Mouse (Mus musculus) limb, embryonic 15.5 days (tissue): ENCODE measurements around the gene Nudt13. TPM values are rescaled to one million over a fixed set of nuclear protein-coding genes. Genes with fewer than 3 reads are reported as not detected.

Experiments used
- ATAC-seq: fragments of 200-750 bp; cut with Nextera tagmentation; 2 replicates; pipeline ENCODE4 v1.8.0; 2017; ENCODE audit warnings: low read depth, moderate TSS enrichment; ENCODE audit not compliant: insufficient number of reproducible peaks, low FRiP score, low TSS enrichment
- H3K27ac ChIP-seq: fragments of 300-500 bp; sonication (generic); 2 replicates; pipeline ENCODE4 v1.5.1; 2015; ENCODE audit warnings: moderate library complexity, mild to moderate bottlenecking, inconsistent platforms
- H3K27me3 ChIP-seq: fragments of 300-500 bp; sonication (generic); 2 replicates; pipeline ENCODE4 v1.6.1; 2015; ENCODE audit warnings: inconsistent platforms
- H3K36me3 ChIP-seq: fragments of 300-500 bp; sonication (generic); 2 replicates; pipeline ENCODE4 v1.6.1; 2015; ENCODE audit warnings: inconsistent platforms
- H3K4me1 ChIP-seq: fragments of 300-500 bp; sonication (generic); 2 replicates; pipeline ENCODE4 v1.6.1; 2015; ENCODE audit warnings: inconsistent platforms
- H3K4me2 ChIP-seq: fragments of 300-500 bp; sonication (generic); 2 replicates; pipeline ENCODE4 v1.6.1; 2015; ENCODE audit warnings: mild to moderate bottlenecking, inconsistent platforms
- H3K4me3 ChIP-seq: fragments of 300-500 bp; sonication (generic); 2 replicates; pipeline ENCODE4 v1.5.1; 2015; ENCODE audit warnings: mild to moderate bottlenecking, inconsistent platforms
- H3K9ac ChIP-seq: fragments of 300-500 bp; sonication (generic); 2 replicates; pipeline ENCODE4 v1.6.1; 2015; ENCODE audit warnings: inconsistent platforms
- H3K9me3 ChIP-seq: fragments of 300-500 bp; sonication (generic); 2 replicates; pipeline ENCODE4 v1.6.1; 2016; ENCODE audit warnings: inconsistent platforms
- WGBS: fragments of 180-500 bp; shearing (Covaris S2); methylation state at CpG from one replicate; pipeline ENCODE4 v1.1.7; 2015; 5-methylcytosine and 5-hydroxymethylcytosine counted together
- polyA plus RNA-seq: library from polyadenylated mRNA; unstranded; fragments of >200 nt; fragmentation: Nextera tagmentation; extraction: Ambion mirVana; gene quantifications from 2 replicates; pipeline ENCODE4 v1.2.1, GENCODE M21; 2015

Gene Nudt13
- polyA plus RNA-seq, 1 experiment from 2014 or later = 17.6 TPM

DNA sequence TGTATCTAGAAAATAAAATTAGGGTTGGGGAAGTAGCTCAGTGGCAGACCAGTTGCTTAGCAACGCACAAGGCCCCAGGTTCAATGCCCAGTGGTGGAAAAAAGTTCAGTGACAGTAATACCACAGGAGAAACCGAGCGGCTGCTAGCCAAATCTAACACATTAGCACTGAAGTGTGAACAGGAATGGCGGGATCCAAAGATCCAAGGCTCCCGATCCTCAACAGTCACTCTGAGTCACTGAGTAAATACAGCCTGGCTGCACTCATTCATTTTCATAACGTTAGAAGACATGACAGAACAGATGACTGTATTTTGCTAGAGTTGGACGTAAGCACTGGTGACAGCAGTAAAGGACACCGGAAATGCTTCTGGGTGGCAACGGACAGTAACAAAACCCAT lies 51.4 kb downstream of the Nudt13 start:
- Histone ChIP-seq H3K9ac (no peak overlapping the region), H3K4me3 (no peak overlapping the region), H3K9me3 (no peaks in the 10 kb centered on the region), H3K36me3 (peaks cover 37% of the 10 kb centered on the region), H3K27ac (no peak overlapping the region), H3K27me3 (no peaks in the 10 kb centered on the region), H3K4me1 (peaks cover 3% of the 10 kb centered on the region; the same call in 1 of the 2 replicates), H3K4me2 (no peak overlapping the region)
- ATAC-seq = no peak
- 88% methylated on average over 9 of the region's 9 CpGs for WGBS

DNA sequence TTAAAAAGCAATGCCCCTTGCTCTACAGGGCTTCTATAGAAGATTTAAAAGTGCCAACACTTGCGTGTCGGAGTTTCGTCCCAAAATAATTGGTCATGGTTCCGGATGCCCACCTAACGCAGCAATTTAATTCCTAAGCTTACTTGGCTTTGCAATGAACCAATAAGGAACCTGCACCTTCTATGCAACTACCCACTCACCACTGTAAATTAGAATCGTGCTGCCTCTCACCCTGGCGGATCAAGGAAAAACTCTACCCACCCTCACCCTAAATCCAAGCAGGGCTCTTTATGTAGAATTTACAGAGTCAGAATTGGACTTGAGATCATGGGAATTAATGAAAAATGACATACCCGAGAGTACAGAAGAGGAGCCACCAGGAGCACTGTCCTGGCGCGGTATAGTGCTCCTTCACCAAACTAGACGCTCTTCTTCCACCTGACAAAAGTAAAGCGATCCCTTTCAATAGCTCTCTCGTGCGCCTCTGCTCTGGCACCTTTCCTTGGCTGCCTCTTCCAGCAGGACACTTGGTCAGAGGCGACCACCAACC lies 53.0 kb downstream of the Nudt13 start:
- H3K36me3 ChIP-seq = peaks cover 32% of the 10 kb centered on the region
- WGBS = 3% methylated on average over 15 of the region's 15 CpGs
- peak; percentile 66 for ATAC-seq
- H3K4me2 ChIP-seq = peak overlapping the region; percentile 67
- no peaks in the 10 kb centered on the region for H3K9me3 ChIP-seq
- H3K27ac ChIP-seq = peak overlapping the region; percentile 84
- peaks cover 3% of the 10 kb centered on the region; the same call in 1 of the 2 replicates for H3K4me1 ChIP-seq
- H3K4me3 ChIP-seq = peak overlapping the region; percentile 78
- no peaks in the 10 kb centered on the region for H3K27me3 ChIP-seq
- peak overlapping the region; percentile 94 for H3K9ac ChIP-seq

DNA sequence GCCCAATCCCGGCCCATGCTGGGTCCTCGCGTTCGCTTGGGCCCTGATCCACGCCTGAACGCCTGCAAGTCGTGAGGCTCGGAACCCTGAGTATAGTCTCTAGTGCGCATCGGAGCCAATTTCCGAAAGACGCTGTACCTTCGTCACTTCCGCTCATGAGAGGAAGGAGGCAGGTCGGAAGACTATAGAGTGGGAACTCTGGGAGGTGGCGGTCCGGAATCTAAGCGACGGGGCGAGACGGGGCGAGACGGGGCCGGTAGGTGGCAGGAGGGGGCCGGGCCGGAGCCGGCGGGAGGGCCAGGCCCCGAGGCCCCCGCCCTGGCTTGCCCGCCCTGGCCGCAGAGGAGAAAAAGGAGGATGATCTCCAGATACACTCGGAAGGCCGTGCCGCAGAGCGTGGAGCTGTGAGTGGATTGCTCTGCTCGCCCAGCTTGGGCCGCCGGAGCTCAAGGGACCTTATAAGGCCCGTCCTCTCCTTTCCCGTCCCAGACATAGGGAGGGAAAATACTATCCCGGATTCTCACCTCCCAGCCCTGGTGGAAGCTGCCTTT lies 53.6 kb downstream of the Nudt13 start, which contains the start of the genes Ecd and Fam149b:
Ecd (minus strand) TSS at position 131 of the 551 bp plus-strand sequence.
Fam149b (plus strand) TSS at position 172 of the 551 bp plus-strand sequence.
- peak; percentile 97 for ATAC-seq
- Histone ChIP-seq H3K4me3 (peak within 1 kb of the TSS; percentile 78), H3K9ac (peak within 1 kb of the TSS; percentile 94), H3K36me3 (peaks cover 32% of the 10 kb centered on the region), H3K4me1 (peaks cover 3% of the 10 kb centered on the region; the same call in 1 of the 2 replicates), H3K27me3 (no peaks in the 10 kb centered on the region), H3K27ac (peak within 1 kb of the TSS; percentile 92), H3K9me3 (no peaks in the 10 kb centered on the region), H3K4me2 (peak within 1 kb of the TSS; percentile 67)
- under 1% methylated on average over 42 of the region's 42 CpGs for WGBS

DNA sequence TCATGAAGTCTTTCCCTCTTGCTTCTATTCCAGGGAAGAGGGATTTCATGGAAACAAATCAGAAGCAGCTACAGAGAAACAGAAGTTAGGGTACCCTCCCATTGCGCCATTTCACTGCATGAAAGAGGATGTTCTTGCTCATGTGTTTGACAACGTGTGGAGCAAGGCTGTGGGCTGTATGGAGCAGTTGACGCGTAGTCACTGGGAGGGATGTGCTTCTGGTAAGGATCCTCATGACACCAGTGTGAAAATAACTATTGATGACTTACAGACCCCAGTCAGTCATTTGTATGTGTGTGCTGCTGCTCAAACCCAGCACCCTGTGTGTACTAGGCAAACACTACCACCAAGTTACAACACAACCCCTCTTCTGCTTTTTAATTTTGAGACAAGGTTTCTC lies 68.7 kb downstream of the Nudt13 start:
- H3K36me3 ChIP-seq = peaks cover 82% of the 10 kb centered on the region
- no peaks in the 10 kb centered on the region for H3K4me1 ChIP-seq
- WGBS = 96% methylated on average over 4 of the region's 4 CpGs
- no peaks in the 10 kb centered on the region for H3K27me3 ChIP-seq
- ATAC-seq = no peak
- no peak overlapping the region for H3K27ac ChIP-seq
- no peak overlapping the region for H3K4me2 ChIP-seq
- H3K4me3 ChIP-seq = no peak overlapping the region
- no peaks in the 10 kb centered on the region for H3K9me3 ChIP-seq
- no peak overlapping the region for H3K9ac ChIP-seq

Other genes with a start within 250 kb of the Nudt13 start
- 13.4 and 14.1 TPM in 2 replicates for gene Saysd1, start 156.2 kb upstream of the Nudt13 start, polyA plus RNA-seq
- gene Kcnk5, start 112.9 kb upstream of the Nudt13 start, polyA plus RNA-seq = 4.5 and 4.7 TPM in 2 replicates
- gene Kcnk16, start 25.5 kb upstream of the Nudt13 start, polyA plus RNA-seq = 0.17 TPM in 1 of 2 replicates, not detected in the other
- 47.5 and 48.2 TPM in 2 replicates for gene Ecd, start 53.4 kb downstream of the Nudt13 start, polyA plus RNA-seq
- gene Fam149b, start 53.5 kb downstream of the Nudt13 start, polyA plus RNA-seq = 31.1 and 34.8 TPM in 2 replicates
- gene Dnajc9, start 94.2 kb downstream of the Nudt13 start, polyA plus RNA-seq = 164 and 168 TPM in 2 replicates
- gene Mrps16, start 98.9 kb downstream of the Nudt13 start, polyA plus RNA-seq = 87.8 and 91.2 TPM in 2 replicates
- gene Cfap70, start 157.5 kb downstream of the Nudt13 start, polyA plus RNA-seq = 0.35 and 0.51 TPM in 2 replicates
- gene Anxa7, start 185.4 kb downstream of the Nudt13 start, polyA plus RNA-seq = 59.7 and 62.9 TPM in 2 replicates
- gene Mss51, start 202.2 kb downstream of the Nudt13 start, polyA plus RNA-seq = 2.2 and 2.4 TPM in 2 replicates